Mouse (Mus musculus): ENCODE data around the gene Tle1.

Gene Tle1

GRCm38 (mm10) chr4:72162445-72163218 lies 38.1 kb downstream of the Tle1 start:
- DNase-seq: no peak

- no peak for DNase-seq
These were observed 40.6 kb downstream of the Tle1 start for GRCm38 (mm10) chr4:72160102-72160511.

DNA sequence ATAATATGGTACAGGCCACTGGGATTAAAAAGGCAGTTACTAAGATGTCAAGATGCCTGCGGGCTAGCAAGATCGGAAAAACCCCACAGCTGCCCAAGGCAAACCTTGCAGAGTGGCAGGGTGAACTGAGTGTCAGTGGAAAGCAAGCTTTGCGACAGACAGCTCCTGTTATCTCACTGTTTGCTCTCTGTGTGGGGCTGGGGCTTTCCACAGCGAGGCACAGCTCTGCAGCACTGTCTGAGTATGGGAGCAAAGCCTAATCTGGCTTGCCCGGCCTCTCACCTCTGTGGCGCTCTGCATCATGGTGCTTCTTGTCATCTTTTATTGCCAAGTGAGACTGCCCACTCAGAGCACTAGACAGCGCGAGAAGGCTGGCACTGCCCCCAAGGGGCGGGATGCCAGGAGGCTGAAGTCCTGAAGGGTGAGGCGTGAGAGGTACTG lies 42.8 kb downstream of the Tle1 start:
- DNase-seq: peak; percentile 22

- DNase-seq: no peak
These were observed 50.1 kb downstream of the Tle1 start for GRCm38 (mm10) chr4:72150460-72151131.

DNA sequence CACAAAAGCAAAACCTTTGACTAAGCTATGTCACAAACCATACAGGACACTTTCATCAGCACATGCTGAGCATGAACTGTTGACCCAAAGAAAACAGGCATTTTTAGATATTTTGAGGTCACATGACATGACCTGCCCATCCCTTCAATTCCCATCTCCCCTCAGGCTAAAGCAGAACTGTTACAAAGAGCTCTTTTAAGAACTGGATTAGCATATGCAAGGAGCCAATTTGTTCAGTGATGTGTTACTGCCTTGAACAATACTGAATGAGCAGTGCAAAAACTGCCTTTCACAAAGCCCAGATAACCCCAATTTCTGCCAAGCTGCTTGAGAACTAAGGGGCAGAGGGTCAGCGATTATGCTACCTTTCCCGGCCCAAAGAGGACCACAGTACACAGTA lies 54.7 kb downstream of the Tle1 start:
- no peak for DNase-seq

GRCm38 (mm10) chr4:72144541-72144940 lies 56.2 kb downstream of the Tle1 start:
- no peak for DNase-seq

DNA sequence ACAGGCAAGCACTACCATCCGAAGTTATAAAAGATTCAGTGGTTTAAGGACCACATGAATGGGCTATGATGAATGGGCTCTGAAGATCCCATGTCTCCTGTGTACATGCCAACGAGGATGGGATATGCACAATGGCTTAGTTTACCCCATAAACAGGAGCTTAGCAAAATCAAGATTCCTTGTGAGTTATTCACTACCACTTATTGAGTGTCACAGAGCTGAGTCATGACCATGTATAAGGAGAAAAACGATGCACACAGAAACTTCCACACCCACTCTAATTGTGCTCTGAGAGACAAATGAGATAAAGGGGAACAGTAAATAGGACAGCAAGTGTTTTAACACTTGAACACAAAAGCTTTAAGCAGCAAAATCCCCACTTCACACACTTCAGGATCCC lies 60.0 kb downstream of the Tle1 start:
- no peak for DNase-seq

GRCm38 (mm10) chr4:72139475-72140120 lies 61.1 kb downstream of the Tle1 start:
- peak; percentile 15 for DNase-seq

- peak; percentile 13 for DNase-seq
These were observed 62.2 kb downstream of the Tle1 start for GRCm38 (mm10) chr4:72138264-72139080.

- DNase-seq: no peak
These were observed 68.1 kb downstream of the Tle1 start for GRCm38 (mm10) chr4:72132646-72133045.

GRCm38 (mm10) chr4:72127596-72127995 lies 73.1 kb downstream of the Tle1 start:
- no peak for DNase-seq

DNA sequence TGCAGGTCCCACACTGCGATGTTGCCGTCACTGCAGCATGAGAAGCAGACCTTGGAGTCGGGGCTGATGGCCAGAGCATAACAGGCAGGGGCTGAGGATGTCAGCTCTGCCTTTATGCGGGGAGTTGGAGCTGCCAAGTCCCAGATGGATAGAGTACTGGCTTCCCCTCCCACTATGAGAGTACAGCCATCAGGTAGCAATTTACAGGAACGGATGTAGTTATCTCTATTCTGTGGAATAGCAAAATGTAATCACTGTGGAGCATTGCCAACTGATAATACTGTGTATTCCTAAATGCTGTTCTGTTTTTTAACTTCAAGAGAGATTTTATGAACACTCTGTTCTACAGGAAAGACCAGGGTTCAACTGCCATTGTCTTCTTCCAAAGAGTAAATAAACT lies 75.9 kb downstream of the Tle1 start:
- DNase-seq: no peak

DNA sequence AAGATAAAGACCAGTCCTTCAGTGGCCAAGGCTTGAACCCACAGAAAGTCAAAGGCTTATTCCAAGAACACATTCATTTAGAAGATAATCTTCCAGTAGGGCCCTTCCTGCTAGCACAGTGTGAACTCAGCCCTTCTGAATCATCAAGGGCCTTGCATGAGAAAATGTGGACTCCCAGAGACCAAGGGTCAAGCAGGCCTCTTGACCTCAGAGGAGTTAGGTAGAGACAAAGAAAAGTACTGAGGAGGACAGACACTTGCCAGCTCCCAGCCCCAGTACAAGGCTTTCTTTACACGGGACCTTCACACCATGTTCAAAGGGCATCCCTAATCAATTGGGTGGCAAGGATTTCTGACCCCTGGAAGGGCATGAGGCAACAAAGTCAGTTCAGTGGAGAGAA lies 77.9 kb downstream of the Tle1 start:
- no peak for DNase-seq

- no peak for DNase-seq
These were observed 78.4 kb downstream of the Tle1 start for GRCm38 (mm10) chr4:72122343-72122742.

- no peak for DNase-seq
These were observed 80.7 kb downstream of the Tle1 start for GRCm38 (mm10) chr4:72120050-72120449.

GRCm38 (mm10) chr4:72105702-72106101 lies 95.0 kb downstream of the Tle1 start:
- no peak for DNase-seq

GRCm38 (mm10) chr4:72104186-72104585 lies 96.5 kb downstream of the Tle1 start:
- no peak for DNase-seq

DNA sequence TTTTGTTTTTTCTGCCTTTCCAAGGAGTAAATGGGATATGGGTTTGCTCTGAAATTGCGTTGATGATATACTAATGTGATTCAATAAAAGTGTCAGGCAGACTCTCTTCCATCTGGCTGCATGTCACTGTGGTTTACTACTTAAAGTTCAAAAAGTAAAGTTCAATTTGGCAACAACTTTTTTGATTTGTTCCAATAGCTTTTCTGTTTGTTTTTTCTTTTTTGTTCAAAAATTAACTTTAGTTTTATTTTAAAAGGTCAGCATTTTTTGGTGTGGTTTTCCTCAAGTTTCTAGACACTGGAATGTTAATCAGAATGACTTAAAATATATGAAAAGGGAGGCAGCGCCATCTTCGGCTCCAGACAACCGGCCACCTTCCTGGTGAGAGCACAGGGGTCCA lies 112.9 kb downstream of the Tle1 start:
- peak; percentile 32 for DNase-seq

DNA sequence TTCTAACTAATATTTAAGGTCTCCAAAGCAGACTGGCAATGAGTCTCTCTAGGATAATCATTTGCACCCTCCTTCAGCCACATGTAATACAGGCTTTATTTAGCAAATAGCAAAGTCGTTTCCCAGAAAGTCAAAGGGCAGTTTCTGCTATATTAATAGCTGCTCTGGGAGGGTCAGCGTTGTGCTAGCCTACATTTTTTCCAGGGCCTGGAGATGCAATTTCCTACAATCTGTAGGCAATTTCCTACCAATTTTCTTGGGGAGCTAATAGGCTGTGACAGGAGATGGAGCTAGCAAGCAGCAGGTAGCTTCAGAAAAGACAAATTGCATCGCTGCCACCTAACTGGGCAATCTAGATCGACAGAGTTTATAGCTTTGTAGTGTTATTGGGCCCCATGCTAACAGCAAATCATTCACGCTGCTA lies 131.6 kb downstream of the Tle1 start:
- DNase-seq: no peak

DNA sequence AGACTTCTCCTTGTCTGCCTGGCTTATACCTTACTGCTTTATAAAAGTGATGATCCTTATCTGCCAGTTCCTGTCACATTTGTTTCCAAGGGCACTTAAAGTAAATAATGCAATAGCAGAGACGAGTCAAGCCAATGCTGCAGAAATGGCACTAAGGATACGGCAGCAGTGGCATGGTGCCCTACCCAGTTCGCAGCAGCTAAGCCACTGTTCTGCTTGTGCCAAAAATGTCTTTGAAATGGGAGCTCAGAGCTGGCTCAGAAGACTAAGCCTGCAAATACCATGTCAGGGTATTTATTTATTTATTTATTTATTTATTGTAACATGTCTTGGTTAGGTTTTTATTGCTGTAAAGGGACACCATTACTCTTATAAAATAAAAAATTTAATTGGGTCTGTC lies 132.8 kb downstream of the Tle1 start:
- no peak for DNase-seq

Measured in kidney, postnatal 10 days (tissue).